Mouse (Mus musculus) urinary bladder, postnatal 14 days (tissue): ENCODE measurements around the gene Krt222.

ENCODE experiments used
- DNase-seq: peaks from one replicate; pipeline ENCODE4 v3.0.0; 2021; ENCODE audit warnings: low spot score

Krt222 gene

DNA sequence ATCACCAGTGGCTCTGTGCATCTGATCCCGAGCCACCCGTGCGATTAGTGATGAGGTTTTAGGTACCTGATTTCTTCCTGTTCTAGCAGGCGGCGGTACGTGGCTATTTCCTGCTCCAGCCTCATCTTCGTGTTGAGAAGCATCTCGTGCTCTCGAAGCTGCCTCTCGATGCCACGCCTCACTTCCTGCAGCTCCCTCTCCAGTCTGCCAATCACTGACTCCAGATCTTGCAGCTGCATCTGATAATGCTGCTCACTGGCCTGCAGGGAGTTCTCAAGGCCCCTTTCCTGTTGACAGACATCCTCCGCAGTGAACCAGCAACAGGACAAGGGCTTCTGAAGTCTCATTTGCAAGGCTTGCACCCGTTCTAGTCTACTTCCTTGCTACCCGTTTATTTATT is 5.4 kb downstream of the Krt222 start:
- no peak for DNase-seq

- no peak for DNase-seq
These were observed 12.7 kb downstream of the Krt222 start for GRCm38 (mm10) chr11:99231049-99231816.

DNA sequence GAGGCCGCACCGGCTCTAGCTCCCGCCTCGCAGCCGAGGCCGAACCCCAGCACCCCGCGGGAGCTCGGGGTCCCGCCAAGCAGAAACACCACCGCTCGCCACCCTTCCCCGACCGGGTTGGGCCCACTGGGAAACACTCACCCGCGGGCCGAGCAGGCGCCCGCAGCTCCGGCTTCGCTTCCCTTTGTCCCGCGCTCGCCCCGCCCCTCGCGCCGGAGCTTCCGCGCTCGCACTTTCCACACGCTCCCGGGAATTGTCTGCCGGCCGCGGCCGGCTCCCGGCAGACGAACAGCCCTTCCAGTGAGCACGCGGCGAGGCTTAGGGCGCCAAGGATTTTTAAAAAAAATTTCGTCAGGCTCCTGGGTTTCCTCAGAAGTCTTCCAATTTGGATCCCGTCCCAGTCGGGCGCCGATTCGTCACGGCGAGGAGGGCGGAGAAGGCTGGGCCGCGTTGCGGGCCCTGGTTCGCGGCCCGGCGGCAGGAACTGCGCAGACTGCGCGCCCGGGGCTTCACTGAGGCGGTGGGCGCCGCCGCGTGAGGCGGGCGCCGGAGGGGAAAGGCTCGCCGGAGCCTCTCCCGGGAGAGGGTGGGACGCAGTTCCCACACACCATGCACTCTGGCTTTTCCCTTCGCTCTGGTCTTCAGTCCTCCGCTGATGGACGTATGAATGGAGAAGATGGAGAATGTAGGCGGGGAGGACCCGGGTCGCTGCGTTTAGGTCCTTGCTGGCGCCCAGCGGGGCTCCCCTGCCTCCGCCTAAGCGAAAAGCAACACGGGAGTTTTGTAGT is 13.4 kb downstream of the Krt222 start, which contains the start of gene Smarce1:
Gene Smarce1 (minus strand): TSS at position 757 of the 788 bp plus-strand sequence.
- peak; percentile 76 for DNase-seq

GRCm38 (mm10) chr11:99229641-99230260 is 14.1 kb downstream of the Krt222 start:
- DNase-seq, result no peak

- DNase-seq, result no peak
These were observed 17.6 kb downstream of the Krt222 start for GRCm38 (mm10) chr11:99226298-99226697.

DNA sequence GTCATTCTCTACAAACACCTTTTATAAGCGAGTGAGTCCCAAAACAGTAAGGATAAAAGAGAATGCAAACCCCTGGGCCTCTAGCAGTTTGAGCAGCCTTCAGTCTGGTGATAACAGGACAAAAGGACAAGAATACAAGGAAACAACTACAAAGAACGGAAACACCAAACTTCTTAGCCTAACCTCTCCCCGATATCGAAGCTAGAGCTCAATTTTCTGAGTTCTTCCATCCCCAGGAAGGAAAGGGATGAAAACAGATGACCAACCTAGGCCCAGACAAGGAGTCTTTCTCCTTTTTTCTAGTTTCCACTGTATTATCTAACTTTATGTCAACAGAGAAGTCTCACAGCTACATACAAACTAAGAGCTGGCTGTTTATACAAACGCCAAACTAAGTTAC is 20.6 kb downstream of the Krt222 start:
- DNase-seq, result no peak

DNA sequence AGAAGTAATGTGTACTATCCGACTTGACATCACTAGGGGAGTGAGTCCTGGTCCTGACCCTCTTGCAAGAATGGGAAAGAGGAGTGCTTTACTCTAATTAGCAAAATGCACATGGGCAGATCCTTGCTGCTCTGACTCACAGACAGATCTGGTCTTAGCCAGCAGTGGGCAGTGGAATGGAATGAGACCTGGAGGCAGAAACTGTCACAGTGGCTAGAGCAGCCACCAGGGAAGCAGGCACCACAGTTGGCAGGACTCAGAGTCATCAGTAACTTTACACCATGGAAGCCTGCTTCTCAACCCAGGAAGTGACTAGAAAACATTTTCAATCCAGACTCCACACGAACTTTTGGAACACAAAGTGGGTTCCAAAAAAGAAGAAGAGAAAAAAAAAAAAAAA is 22.1 kb downstream of the Krt222 start:
- DNase-seq, result no peak

GRCm38 (mm10) chr11:99217248-99217986 is 26.5 kb downstream of the Krt222 start:
- no peak for DNase-seq

DNA sequence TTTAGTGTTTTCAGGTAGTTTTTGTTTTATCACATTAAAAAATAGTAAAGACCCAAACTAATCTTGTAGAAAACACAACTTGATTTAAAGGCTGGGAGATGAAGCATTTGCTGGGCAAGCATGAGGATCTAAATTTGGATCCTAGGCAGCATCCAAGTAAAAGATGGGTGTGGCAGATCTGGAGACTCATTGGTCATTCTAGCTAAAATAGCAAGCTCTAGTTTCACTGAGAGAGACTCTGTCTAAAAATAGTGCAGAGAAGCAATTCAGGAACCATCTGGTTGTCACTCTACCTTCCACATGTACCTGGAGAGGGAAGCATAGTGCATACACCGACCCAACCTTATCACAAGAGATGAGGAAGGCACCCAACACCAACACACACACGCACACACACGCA is 27.7 kb downstream of the Krt222 start:
- no peak for DNase-seq

GRCm38 (mm10) chr11:99212693-99213092 is 31.2 kb downstream of the Krt222 start:
- DNase-seq, result no peak

DNA sequence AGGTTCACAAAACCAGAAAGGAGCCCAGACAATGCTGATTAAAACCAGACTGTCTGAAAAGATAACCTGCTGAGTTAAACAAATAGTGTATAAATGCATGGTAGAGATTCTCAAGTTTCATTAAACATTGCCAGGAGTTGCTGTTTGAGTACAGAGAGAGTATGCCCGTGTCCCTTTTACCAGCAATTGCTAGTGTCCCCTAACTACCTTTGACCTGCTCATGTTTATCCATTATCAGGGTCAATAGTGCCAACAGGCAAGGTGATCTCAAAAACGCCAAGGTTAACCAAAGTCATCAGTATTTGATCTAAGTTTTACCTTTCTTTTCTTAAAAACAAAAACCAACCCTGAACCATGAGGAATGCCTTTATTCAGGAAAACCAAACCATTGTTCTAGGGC is 31.9 kb downstream of the Krt222 start:
- no peak for DNase-seq

DNA sequence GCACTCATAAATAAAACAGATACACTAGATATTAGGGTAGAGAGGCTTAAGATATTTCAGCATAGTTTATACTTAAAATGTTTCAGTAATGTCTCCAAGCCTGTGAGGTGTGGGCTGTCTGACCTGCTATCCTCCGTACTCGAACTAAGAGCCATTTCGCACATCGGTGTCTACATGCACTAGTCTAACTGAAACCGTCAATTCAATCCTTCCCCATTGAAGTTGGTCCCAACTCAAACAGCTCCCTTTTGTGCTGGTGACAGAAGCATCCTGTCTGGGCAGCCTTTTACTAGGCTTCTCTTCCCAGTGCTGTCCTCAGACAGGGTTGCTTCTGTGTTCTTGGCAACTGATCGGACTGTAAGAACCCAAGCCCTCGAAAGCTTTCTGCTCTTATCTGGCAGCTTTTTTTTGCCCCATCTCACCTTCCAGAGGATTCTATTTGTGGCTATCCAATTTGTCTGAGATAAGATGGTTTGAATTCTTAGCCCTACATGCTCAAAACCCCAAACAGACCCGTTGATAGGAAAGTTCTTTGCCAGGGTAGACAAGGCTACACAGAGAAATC is 35.7 kb downstream of the Krt222 start:
- DNase-seq, result no peak

- no peak for DNase-seq
These were observed 36.4 kb downstream of the Krt222 start for GRCm38 (mm10) chr11:99207449-99207848.

- no peak for DNase-seq
These were observed 36.9 kb downstream of the Krt222 start for GRCm38 (mm10) chr11:99206954-99207353.

- peak; percentile 65 for DNase-seq
These were observed 54.7 kb downstream of the Krt222 start for GRCm38 (mm10) chr11:99189154-99189582.

DNA sequence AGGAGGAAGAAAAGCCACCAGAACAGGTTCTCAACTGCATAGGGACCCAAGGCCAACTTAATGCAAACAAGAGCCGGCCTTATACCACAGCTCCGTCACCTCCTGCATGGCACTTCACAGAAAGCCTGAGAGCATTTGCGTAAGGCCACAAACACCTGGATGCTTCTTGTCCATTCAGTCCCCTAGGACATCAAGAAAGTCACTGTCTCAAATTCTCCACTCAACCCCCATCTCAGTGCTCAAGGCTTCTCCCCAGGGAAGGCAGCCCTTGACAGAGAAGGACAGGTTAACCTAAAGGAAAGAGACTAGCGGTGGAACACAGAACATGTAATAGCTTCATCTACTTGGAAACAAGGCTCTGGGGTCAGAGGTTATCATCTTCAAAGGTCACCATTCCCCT is 56.5 kb downstream of the Krt222 start:
- no peak for DNase-seq

GRCm38 (mm10) chr11:99186836-99187235 is 57.0 kb downstream of the Krt222 start:
- no peak for DNase-seq
